Mouse (Mus musculus) limb, embryonic 14.5 days (tissue): ENCODE measurements around the gene Atr. TPM values are rescaled to one million over a fixed set of nuclear protein-coding genes. Genes with fewer than 3 reads are reported as not detected.

Experiments used
- ATAC-seq: fragments of 200-750 bp; cut with Nextera tagmentation; 2 replicates; pipeline ENCODE4 v1.8.0; 2017; ENCODE audit warnings: low read depth, moderate number of reproducible peaks, moderate TSS enrichment; ENCODE audit not compliant: low FRiP score
- DNase-seq: peaks from one replicate; pipeline ENCODE4 v3.0.0-alpha.2; 2015; ENCODE audit warnings: low spot score
- H3K27ac ChIP-seq: fragments of 300-500 bp; sonication (generic); replicated peaks from 2 replicates; pipeline ENCODE4 v1.5.1; 2014; ENCODE audit warnings: low read depth, mild to moderate bottlenecking, low read length, moderate library complexity, mixed read lengths
- H3K27me3 ChIP-seq: fragments of 300-500 bp; sonication (generic); 2 replicates; pipeline ENCODE4 v1.6.1; 2014; ENCODE audit warnings: low read length, mixed read lengths; ENCODE audit not compliant: control insufficient read depth, insufficient read depth
- H3K36me3 ChIP-seq: fragments of 300-500 bp; sonication (generic); 2 replicates; pipeline ENCODE4 v1.6.1; 2014; ENCODE audit warnings: mild to moderate bottlenecking, low read length, moderate library complexity, mixed read lengths; ENCODE audit not compliant: control insufficient read depth, insufficient read depth
- H3K4me1 ChIP-seq: fragments of 300-500 bp; sonication (generic); 2 replicates; pipeline ENCODE4 v1.6.1; 2014; ENCODE audit warnings: antibody characterized with exemption, low read length, mixed read lengths; ENCODE audit not compliant: control insufficient read depth, insufficient read depth
- H3K4me2 ChIP-seq: fragments of 300-500 bp; sonication (generic); replicated peaks from 2 replicates; pipeline ENCODE4 v1.6.1; 2014; ENCODE audit warnings: low read depth, mild to moderate bottlenecking, low read length, moderate library complexity; ENCODE audit not compliant: severe bottlenecking
- H3K4me3 ChIP-seq: fragments of 300-500 bp; sonication (generic); replicated peaks from 2 replicates; pipeline ENCODE4 v1.5.1; 2014; ENCODE audit warnings: low read length
- H3K9ac ChIP-seq: fragments of 300-500 bp; sonication (generic); 2 replicates; pipeline ENCODE4 v1.6.1; 2014; ENCODE audit warnings: mild to moderate bottlenecking, low read depth, low read length, moderate library complexity; ENCODE audit not compliant: severe bottlenecking
- H3K9me3 ChIP-seq: fragments of 300-500 bp; sonication (generic); 2 replicates; pipeline ENCODE4 v1.6.1; 2016; ENCODE audit warnings: low read length; ENCODE audit not compliant: control insufficient read depth
- POLR2A ChIP-seq: fragments of 200-500 bp; IDR thresholded peaks from 2 replicates; pipeline ENCODE4 v1.8.0; 2012; ENCODE audit warnings: inconsistent platforms, mild to moderate bottlenecking, moderate library complexity, borderline replicate concordance; ENCODE audit not compliant: insufficient read depth, insufficient read length; ENCODE audit errors: extremely low read depth
- WGBS: fragments of 180-500 bp; shearing (Covaris S2); extraction: QIAGEN DNeasy Blood & Tissue Kit; methylation state at CpG from one replicate; pipeline ENCODE4 v1.1.7; 2014; 5-methylcytosine and 5-hydroxymethylcytosine counted together
- polyA plus RNA-seq, 2 experiments: library from polyadenylated mRNA; depleted of rRNA in 1 of 2; stranded (reverse) in 1 of 2; unstranded in 1 of 2; fragments of >200 nt; fragmentation: Nextera tagmentation in 1 of 2; extraction: Ambion mirVana in 1 of 2; gene quantifications; 2 replicates each; pipeline versions ENCODE4 v1.2.1 to v1.2.3; 2012 to 2014

Atr gene
- polyA plus RNA-seq, 2 experiments, result 14.0 to 14.9 TPM

DNA sequence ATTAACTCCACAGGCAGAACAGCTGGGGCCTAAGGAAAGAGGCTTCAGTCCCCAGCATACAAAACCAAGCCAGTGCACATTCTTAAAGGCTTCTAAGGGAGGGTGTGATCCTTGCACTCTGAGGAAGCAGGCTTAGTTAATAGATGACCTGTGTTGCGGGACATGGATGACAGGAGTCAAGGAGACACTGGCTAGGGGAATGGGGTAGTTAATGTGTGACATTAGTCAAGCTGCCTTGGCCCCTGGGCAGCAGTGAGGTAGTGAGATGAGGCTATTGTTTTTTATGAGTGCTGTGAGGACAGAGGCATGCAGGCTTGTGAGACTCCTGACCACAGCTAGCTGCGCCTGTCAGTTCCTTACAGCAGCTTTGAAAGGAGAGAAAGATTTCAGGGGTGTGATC, 2.5 kb upstream of the Atr start:
- Histone ChIP-seq H3K9ac (no peak overlapping the region), H3K4me3 (no peak overlapping the region), H3K4me2 (no peak overlapping the region), H3K27me3 (no peaks in the 10 kb centered on the region), H3K36me3 (no peaks in the 10 kb centered on the region), H3K4me1 (no peaks in the 10 kb centered on the region), H3K27ac (no peak overlapping the region), H3K9me3 (no peaks in the 10 kb centered on the region)
- no peak for TF ChIP-seq POLR2A
- ATAC-seq (no peak), DNase-seq (no peak)
- WGBS, result 63% methylated on average over 2 of the region's 2 CpGs

DNA sequence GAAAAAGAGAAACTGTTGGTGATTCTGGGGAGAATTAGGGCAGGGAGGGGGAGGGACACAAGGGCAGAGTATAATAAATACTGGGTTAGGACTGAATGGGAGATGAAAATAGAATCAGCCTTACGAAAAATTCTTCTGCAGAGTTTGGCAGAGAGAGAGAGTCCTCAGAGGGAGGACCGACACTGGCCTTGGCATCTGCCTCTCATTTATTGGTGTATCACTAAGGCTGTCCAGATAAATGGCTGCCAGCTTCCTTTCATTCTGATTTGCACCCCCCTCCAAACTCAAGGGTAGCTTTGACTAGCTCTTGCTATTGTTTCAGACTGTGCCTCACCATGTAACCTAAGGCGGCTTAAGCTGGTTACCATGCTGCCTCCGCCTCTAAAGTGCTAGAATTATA, 1.4 kb upstream of the Atr start:
- H3K27me3 ChIP-seq, result no peaks in the 10 kb centered on the region
- H3K9me3 ChIP-seq, result no peaks in the 10 kb centered on the region
- 88% methylated on average over 4 of the region's 4 CpGs for WGBS
- ATAC-seq (no peak), DNase-seq (no peak)
- no peak overlapping the region for H3K4me2 ChIP-seq
- no peak overlapping the region for H3K4me3 ChIP-seq
- H3K4me1 ChIP-seq, result no peaks in the 10 kb centered on the region
- H3K27ac ChIP-seq, result no peak overlapping the region
- no peaks in the 10 kb centered on the region for H3K36me3 ChIP-seq
- no peak for TF ChIP-seq POLR2A
- no peak overlapping the region for H3K9ac ChIP-seq

DNA sequence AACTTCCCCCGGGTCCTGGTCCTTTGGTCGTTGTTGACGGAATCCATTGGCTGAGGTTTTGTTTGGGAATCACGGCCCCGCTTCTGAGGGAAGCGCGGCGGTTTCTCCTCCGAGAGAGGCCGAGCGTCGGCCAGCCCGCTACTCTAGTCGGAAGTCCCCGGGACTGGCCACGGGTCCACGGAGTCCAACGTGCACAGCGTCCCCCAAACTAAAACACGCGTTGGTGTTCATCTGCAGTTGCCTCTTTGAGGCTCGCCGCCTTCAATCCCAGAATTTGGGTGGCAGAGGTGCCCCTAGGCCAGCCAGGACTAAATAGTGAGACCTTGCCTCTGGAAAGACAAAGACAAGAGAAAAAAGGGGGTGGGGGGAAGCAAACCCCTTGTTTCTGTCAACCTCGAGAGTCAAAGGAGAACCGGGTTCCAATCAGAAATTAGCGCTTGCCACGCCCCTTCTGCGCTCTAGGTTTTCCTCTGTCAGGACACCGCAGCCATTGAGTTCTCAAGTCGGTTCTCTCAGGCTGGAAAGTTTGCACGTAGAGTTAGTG, 702 bp downstream of the Atr start:
- no peaks in the 10 kb centered on the region for H3K9me3 ChIP-seq
- H3K9ac ChIP-seq, result peak overlapping the region; percentile 82
- H3K4me1 ChIP-seq, result no peaks in the 10 kb centered on the region
- WGBS, result under 1% methylated on average over 31 of the region's 31 CpGs
- H3K4me3 ChIP-seq, result peak overlapping the region; percentile 91
- H3K27ac ChIP-seq, result peak overlapping the region; percentile 70
- TF ChIP-seq POLR2A, result no peak
- peak; percentile 75 for DNase-seq
- H3K36me3 ChIP-seq, result peaks cover 5% of the 10 kb centered on the region; the same call in 1 of the 2 replicates
- no peaks in the 10 kb centered on the region for H3K27me3 ChIP-seq
- peak overlapping the region; percentile 84 for H3K4me2 ChIP-seq
- ATAC-seq, result peak; percentile 17; the same call in 1 of the 2 replicates

DNA sequence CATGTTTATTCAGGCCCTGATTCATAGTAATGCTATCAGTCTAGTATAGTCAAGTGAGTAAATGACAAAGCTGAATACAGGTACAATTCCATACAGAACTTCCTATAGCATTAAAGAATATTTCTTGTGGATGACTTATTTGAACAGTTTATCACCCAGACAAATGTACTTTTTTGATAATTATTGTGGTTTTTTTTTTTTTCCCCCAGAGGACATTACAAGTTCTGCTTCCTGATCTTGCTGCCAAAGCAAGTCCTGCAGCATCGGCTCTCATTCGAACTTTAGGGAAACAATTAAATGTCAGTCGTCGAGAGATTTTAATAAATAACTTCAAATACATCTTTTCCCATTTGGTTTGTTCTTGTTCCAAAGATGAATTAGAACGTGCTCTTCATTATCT, 20.8 kb downstream of the Atr start:
- Histone ChIP-seq H3K4me1 (no peaks in the 10 kb centered on the region), H3K27ac (no peak overlapping the region), H3K4me2 (no peak overlapping the region), H3K36me3 (peaks cover 20% of the 10 kb centered on the region), H3K27me3 (no peaks in the 10 kb centered on the region), H3K9me3 (no peaks in the 10 kb centered on the region), H3K9ac (no peak overlapping the region), H3K4me3 (no peak overlapping the region)
- no peak for ATAC-seq
- TF ChIP-seq POLR2A, result no peak
- 93% methylated on average over 5 of the region's 5 CpGs for WGBS
- DNase-seq, result no peak

DNA sequence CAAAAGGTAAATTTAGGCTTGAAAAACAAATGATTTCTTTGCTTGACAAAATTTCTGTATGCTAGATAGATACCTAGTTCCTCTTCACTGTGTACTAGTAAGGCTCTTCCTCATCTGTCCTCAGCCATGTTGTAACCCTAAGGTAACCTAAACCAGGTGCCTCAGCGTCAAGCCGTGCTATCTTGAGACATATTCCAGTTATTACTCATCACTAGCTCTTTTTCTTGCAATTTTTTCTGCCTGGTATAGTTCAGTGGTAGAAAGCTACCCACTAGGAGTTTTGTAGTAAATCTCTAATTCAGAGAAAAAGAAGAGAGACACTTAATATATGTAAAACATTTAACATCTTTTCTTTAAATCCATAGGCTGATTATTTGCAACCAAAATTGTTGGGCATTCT, 25.4 kb downstream of the Atr start:
- ATAC-seq (no peak), DNase-seq (no peak)
- no peak for TF ChIP-seq POLR2A
- 91% methylated on average over 2 of the region's 2 CpGs for WGBS
- H3K4me2 ChIP-seq, result no peak overlapping the region
- no peaks in the 10 kb centered on the region for H3K4me1 ChIP-seq
- no peaks in the 10 kb centered on the region for H3K27me3 ChIP-seq
- H3K9me3 ChIP-seq, result no peaks in the 10 kb centered on the region
- no peak overlapping the region for H3K9ac ChIP-seq
- H3K27ac ChIP-seq, result no peak overlapping the region
- H3K4me3 ChIP-seq, result no peak overlapping the region
- peaks cover 39% of the 10 kb centered on the region for H3K36me3 ChIP-seq

DNA sequence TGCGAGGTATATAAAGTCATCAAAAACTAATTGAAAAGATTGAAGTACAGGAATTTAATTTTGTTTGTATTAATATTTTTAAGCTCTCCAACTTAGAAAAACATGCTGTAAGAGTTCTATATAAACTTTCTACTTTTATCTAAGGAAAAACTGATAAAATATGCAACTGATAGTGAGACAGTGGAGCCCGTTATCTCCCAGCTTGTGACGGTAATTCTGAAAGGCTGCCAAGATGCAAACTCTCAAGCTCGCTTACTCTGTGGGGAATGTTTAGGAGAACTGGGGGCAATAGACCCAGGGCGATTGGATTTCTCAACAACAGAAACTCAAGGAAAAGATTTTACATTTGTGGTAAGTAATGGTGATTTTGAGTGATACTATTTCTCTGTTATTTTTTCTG, 40.0 kb downstream of the Atr start:
- no peak overlapping the region for H3K9ac ChIP-seq
- no peak for DNase-seq
- H3K36me3 ChIP-seq, result peaks cover 26% of the 10 kb centered on the region
- 88% methylated on average over 5 of the region's 5 CpGs for WGBS
- H3K27me3 ChIP-seq, result no peaks in the 10 kb centered on the region
- no peak for ATAC-seq
- no peaks in the 10 kb centered on the region for H3K4me1 ChIP-seq
- H3K27ac ChIP-seq, result no peak overlapping the region
- no peaks in the 10 kb centered on the region for H3K9me3 ChIP-seq
- no peak overlapping the region for H3K4me2 ChIP-seq
- TF ChIP-seq POLR2A, result no peak
- no peak overlapping the region for H3K4me3 ChIP-seq
